7 mouse cellular contexts compared by ENCODE assay signal in genomic region chr6:39781766-39782530, GRCm38 (mm10). TPM values are rescaled to one million over a fixed set of nuclear protein-coding genes. Genes with fewer than 3 reads are reported as not detected.
A peak's percentile ranks its signal among the peaks of the same experiment; 100 is the strongest.
DNase-seq lines count a peak whose midpoint lies in the region; ATAC-seq and TF ChIP-seq lines count a peak whose summit lies in the region.

No protein-coding gene starts in this region.

- DNase-seq in Muller cell, postnatal 12 days (ENCODE audit: inconsistent ontology term) = peak; percentile 16
- peak; percentile 43 for DNase-seq in limb, embryonic 11.5 days (ENCODE audit: low spot score)
- DNase-seq in midbrain, embryonic 14.5 days = peak; percentile 12
- DNase-seq in frontal cortex, postnatal 14 days (ENCODE audit: low spot score in 2 of 2) = no peak

- no peaks in the 10 kb centered on the region for H3K9me3 ChIP-seq in heart, embryonic 15.5 days (replicated peaks)
- H3K9me3 ChIP-seq in limb, embryonic 11.5 days (ENCODE audit: control insufficient read depth, low read length) = no peaks in the 10 kb centered on the region
- no peaks in the 10 kb centered on the region for H3K9me3 ChIP-seq in midbrain, embryonic 14.5 days (ENCODE audit: control insufficient read depth, low read length)

- TF ChIP-seq POLR2A in bone marrow, adult 2 months (IDR thresholded peaks at IDR 0.05; ENCODE audit: borderline replicate concordance, control insufficient read depth, low read depth, low read length) = no peak

- H3K4me2 ChIP-seq in heart, embryonic 15.5 days = peak overlapping the region; percentile 76
- H3K4me2 ChIP-seq in limb, embryonic 11.5 days (ENCODE audit: low read depth, severe bottlenecking) = no peak overlapping the region
- H3K4me2 ChIP-seq in midbrain, embryonic 14.5 days (ENCODE audit: low read length) = peak overlapping the region; percentile 45; the same call in 1 of the 2 replicates

- ATAC-seq in heart, embryonic 15.5 days (replicated peaks; ENCODE audit: insufficient number of reproducible peaks, insufficient read depth, low FRiP score, low read depth) = no peak
- ATAC-seq in limb, embryonic 11.5 days (ENCODE audit: insufficient number of reproducible peaks, low FRiP score, low TSS enrichment, low read depth) = no peak
- no peak for ATAC-seq in midbrain, embryonic 14.5 days (ENCODE audit: low FRiP score, low TSS enrichment)
- ATAC-seq in megakaryocyte-erythroid progenitor cell, adult 5-6 weeks (replicated peaks; ENCODE audit: low FRiP score, low TSS enrichment, poor library complexity, severe bottlenecking) = no peak

- 38% methylated on average over 17 of the region's 17 CpGs for WGBS in bone marrow, adult 2 months
- WGBS in heart, embryonic 15.5 days = 37% methylated on average over 17 of the region's 17 CpGs
- 48% methylated on average over 17 of the region's 17 CpGs for WGBS in limb, embryonic 11.5 days
- WGBS in midbrain, embryonic 14.5 days = 62% methylated on average over 17 of the region's 17 CpGs

- H3K9ac ChIP-seq in heart, embryonic 15.5 days = peak overlapping the region; percentile 43; the same call in 1 of the 2 replicates
- no peak overlapping the region for H3K9ac ChIP-seq in limb, embryonic 11.5 days (ENCODE audit: low read length)
- no peak overlapping the region for H3K9ac ChIP-seq in midbrain, embryonic 14.5 days (replicated peaks; ENCODE audit: low read length)

- peak overlapping the region; percentile 75 for H3K27ac ChIP-seq in bone marrow, adult 2 months (ENCODE audit: control insufficient read depth, insufficient read depth, low read depth, low read length, poor library complexity)
- peak overlapping the region; percentile 57 for H3K27ac ChIP-seq in heart, embryonic 15.5 days
- H3K27ac ChIP-seq in limb, embryonic 11.5 days (replicated peaks; ENCODE audit: low read depth, low read length) = no peak overlapping the region
- H3K27ac ChIP-seq in midbrain, embryonic 14.5 days (replicated peaks; ENCODE audit: low read depth, low read length) = no peak overlapping the region

- H3K36me3 ChIP-seq in heart, embryonic 15.5 days = no peaks in the 10 kb centered on the region
- no peaks in the 10 kb centered on the region for H3K36me3 ChIP-seq in limb, embryonic 11.5 days (ENCODE audit: control insufficient read depth, insufficient read depth, low read length)
- no peaks in the 10 kb centered on the region for H3K36me3 ChIP-seq in midbrain, embryonic 14.5 days (ENCODE audit: control insufficient read depth, insufficient read depth, low read length)

- TF ChIP-seq CTCF in bone marrow, adult 2 months (IDR thresholded peaks at IDR 0.05; ENCODE audit: control insufficient read depth, insufficient read depth, low read length) = no peak

- no peaks in the 10 kb centered on the region; the same call in 1 of the 2 replicates for H3K4me1 ChIP-seq in bone marrow, adult 2 months (ENCODE audit: control insufficient read depth, insufficient read depth, low read length)
- peaks cover 21% of the 10 kb centered on the region for H3K4me1 ChIP-seq in heart, embryonic 15.5 days (replicated peaks)
- H3K4me1 ChIP-seq in limb, embryonic 11.5 days (ENCODE audit: control insufficient read depth, insufficient read depth, low read length) = peaks cover 7% of the 10 kb centered on the region; the same call in 1 of the 2 replicates
- peaks cover 8% of the 10 kb centered on the region for H3K4me1 ChIP-seq in midbrain, embryonic 14.5 days (ENCODE audit: control insufficient read depth, insufficient read depth, low read length)

- peak overlapping the region; percentile 53 for H3K4me3 ChIP-seq in bone marrow, adult 2 months (replicated peaks; ENCODE audit: control insufficient read depth, low read depth, low read length)
- peak overlapping the region; percentile 42; the same call in 1 of the 2 replicates for H3K4me3 ChIP-seq in heart, embryonic 15.5 days
- H3K4me3 ChIP-seq in limb, embryonic 11.5 days (ENCODE audit: low read depth, low read length) = no peak overlapping the region
- no peak overlapping the region for H3K4me3 ChIP-seq in midbrain, embryonic 14.5 days (replicated peaks; ENCODE audit: low read depth, low read length)

- H3K27me3 ChIP-seq in heart, embryonic 15.5 days = no peaks in the 10 kb centered on the region
- no peaks in the 10 kb centered on the region for H3K27me3 ChIP-seq in limb, embryonic 11.5 days (ENCODE audit: control insufficient read depth, insufficient read depth, low read length)
- no peaks in the 10 kb centered on the region for H3K27me3 ChIP-seq in midbrain, embryonic 14.5 days (ENCODE audit: control insufficient read depth, insufficient read depth, low read length)

RNA-seq across cellular contexts. Expression of gene Mrps33, which starts 28.8 kb away (rescaled TPM):
- polyA plus RNA-seq in bone marrow, adult 2 months (2011; ENCODE audit: insufficient read depth, insufficient read length, low replicate concordance, missing spikeins) = 56.5 and 71.8 TPM in 2 replicates
- 148 and 187 TPM in 2 replicates for polyA plus RNA-seq in heart, embryonic 15.5 days (2015; fragmentation: Nextera tagmentation; extraction: Ambion mirVana)
- 202 and 208 TPM in 2 replicates for polyA plus RNA-seq in limb, embryonic 11.5 days (2014; fragmentation: Nextera tagmentation; extraction: Ambion mirVana)
- polyA plus RNA-seq in midbrain, embryonic 14.5 days (2014; fragmentation: Nextera tagmentation; extraction: Ambion mirVana) = 192 and 205 TPM in 2 replicates
- 94.6 and 101 TPM in 2 replicates for total RNA-seq in megakaryocyte-erythroid progenitor cell, adult 5-6 weeks (2014; fragmentation: Nextera tagmentation)
- total RNA-seq in megakaryocyte-erythroid progenitor cell, adult 5-6 weeks (2017) = 46.4 and 67.5 TPM in 2 replicates

RNA-seq across cellular contexts. Expression of gene Braf, which starts 56.7 kb away (rescaled TPM):
- 6.7 and 11.6 TPM in 2 replicates for polyA plus RNA-seq in bone marrow, adult 2 months (2011; ENCODE audit: insufficient read depth, insufficient read length, low replicate concordance, missing spikeins)
- polyA plus RNA-seq in heart, embryonic 15.5 days (2015; fragmentation: Nextera tagmentation; extraction: Ambion mirVana) = 8.7 and 11.0 TPM in 2 replicates
- 17.2 and 19.5 TPM in 2 replicates for polyA plus RNA-seq in limb, embryonic 11.5 days (2014; fragmentation: Nextera tagmentation; extraction: Ambion mirVana)
- polyA plus RNA-seq in midbrain, embryonic 14.5 days (2014; fragmentation: Nextera tagmentation; extraction: Ambion mirVana) = 22.5 and 25.9 TPM in 2 replicates
- total RNA-seq in megakaryocyte-erythroid progenitor cell, adult 5-6 weeks (2014; fragmentation: Nextera tagmentation) = 29.7 and 30.3 TPM in 2 replicates
- 11.6 and 24.4 TPM in 2 replicates for total RNA-seq in megakaryocyte-erythroid progenitor cell, adult 5-6 weeks (2017)

Comparison
In these comparisons a context has a peak if more than half of its experiments do, and no peak if none do; other contexts are left out.
1. DNase-seq: peak in Muller cell, postnatal 12 days (single experiment), limb, embryonic 11.5 days (single experiment) and midbrain, embryonic 14.5 days (single experiment); none in frontal cortex, postnatal 14 days (0 of 2).
2. H3K27ac ChIP-seq: peak in bone marrow, adult 2 months (single experiment) and heart, embryonic 15.5 days (single experiment); none in limb, embryonic 11.5 days (single experiment) and midbrain, embryonic 14.5 days (single experiment).
3. H3K4me3 ChIP-seq: peak in bone marrow, adult 2 months (single experiment) and heart, embryonic 15.5 days (single experiment); none in limb, embryonic 11.5 days (single experiment) and midbrain, embryonic 14.5 days (single experiment).